Mouse (Mus musculus): Measurements from ENCODE around the gene Caskin1. TPM values are rescaled to one million over a fixed set of nuclear protein-coding genes. Genes with fewer than 3 reads are reported as not detected.
A peak's percentile ranks its signal among the peaks of the same experiment; 100 is the strongest.

Caskin1 gene
- polyA plus RNA-seq, 1 experiment from 2014 or later: 1.5 TPM

DNA sequence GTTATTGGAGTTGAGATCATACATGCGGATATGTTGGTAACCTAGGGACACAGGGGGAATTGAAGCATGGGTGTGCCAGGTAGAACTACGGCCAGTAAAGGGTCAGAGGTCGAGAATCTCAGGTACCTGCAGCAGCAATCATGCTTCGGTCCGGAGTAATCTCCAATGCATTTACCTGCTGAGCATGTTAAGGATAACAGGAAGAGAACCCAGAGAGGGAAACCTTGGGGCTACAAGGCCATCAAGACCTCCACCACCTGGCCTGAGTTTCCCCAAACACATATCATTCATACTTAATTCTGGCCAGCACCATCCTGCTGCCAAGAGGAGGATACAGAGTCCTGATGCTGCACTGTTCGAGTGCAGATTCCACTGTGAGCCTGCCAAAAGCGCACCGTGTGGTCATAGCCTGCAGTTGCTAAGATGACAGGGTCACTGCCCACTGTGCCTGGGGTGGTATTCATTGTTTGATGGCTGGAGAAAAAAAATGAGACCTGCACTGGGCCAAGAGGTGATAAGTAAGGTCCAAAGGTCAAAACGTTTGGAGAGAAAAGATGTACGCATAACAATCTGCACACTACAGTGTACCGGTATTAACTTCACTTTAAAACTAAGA lies 10.3 kb upstream of the Caskin1 start:
- peaks cover 30% of the 10 kb centered on the region for H3K4me1 ChIP-seq (ENCODE audit: insufficient read depth, low read length)
- no peaks in the 10 kb centered on the region for H3K27me3 ChIP-seq (ENCODE audit: insufficient read depth, low read length)
- H3K9me3 ChIP-seq (ENCODE audit: low read length): no peaks in the 10 kb centered on the region
- peaks cover 29% of the 10 kb centered on the region; the same call in 1 of the 2 replicates for H3K36me3 ChIP-seq (ENCODE audit: insufficient read depth, low read length)
- peak overlapping the region; percentile 79 for H3K4me3 ChIP-seq (ENCODE audit: low read length)
- ATAC-seq (ENCODE audit: low FRiP score, low TSS enrichment): peak; percentile 35
- H3K27ac ChIP-seq (ENCODE audit: low read length): no peak overlapping the region
- WGBS: 47% methylated on average over 11 of the region's 11 CpGs
- H3K4me2 ChIP-seq (replicated peaks; ENCODE audit: low read depth, low read length): peak overlapping the region; percentile 62
- H3K9ac ChIP-seq (replicated peaks; ENCODE audit: low read length): peak overlapping the region; percentile 89

DNA sequence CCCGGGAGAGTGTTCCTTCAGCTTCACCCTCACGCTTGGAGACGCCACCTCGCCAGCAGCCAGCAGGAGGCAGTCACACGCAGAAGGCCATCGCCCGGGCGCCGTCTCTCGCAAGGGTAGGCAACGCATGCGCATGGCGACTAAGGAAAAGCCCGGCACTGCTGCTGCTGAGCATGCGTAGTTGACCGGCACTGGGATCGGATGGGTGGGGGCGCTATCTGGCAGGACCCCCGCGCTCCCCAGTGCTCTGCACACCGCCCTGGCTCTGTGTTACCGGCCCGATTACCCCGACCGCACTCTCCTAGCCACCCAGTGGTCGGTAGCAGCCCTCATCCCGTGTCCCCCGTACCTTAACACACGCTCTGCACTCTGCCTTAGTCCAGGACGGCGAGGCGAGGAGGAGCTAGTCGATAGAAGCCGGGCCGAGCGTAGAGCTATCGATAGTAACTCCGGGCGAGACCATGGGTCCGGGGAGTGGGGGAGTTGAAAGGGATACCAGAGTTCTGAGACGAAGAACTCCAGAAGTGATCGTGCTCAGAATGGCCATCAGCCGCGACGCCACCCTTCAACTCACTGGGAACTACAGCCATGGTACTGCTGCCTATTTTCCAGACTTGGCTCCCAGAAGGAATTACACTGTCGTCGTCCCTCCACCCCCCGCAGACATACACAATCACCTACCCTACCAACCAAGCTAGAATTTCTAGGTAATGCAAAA lies 9.6 kb upstream of the Caskin1 start, which contains the start of gene Mlst8:
Gene Mlst8, minus strand, starts transcription at position 416 of the 718 bp plus-strand sequence.
- H3K36me3 ChIP-seq (ENCODE audit: insufficient read depth, low read length): peaks cover 28% of the 10 kb centered on the region; the same call in 1 of the 2 replicates
- WGBS: under 1% methylated on average over 48 of the region's 48 CpGs
- peak; percentile 92 for ATAC-seq (ENCODE audit: low FRiP score, low TSS enrichment)
- H3K9ac ChIP-seq (replicated peaks; ENCODE audit: low read length): peak within 1 kb of the TSS; percentile 89
- peaks cover 23% of the 10 kb centered on the region for H3K4me1 ChIP-seq (ENCODE audit: insufficient read depth, low read length)
- H3K9me3 ChIP-seq (ENCODE audit: low read length): no peaks in the 10 kb centered on the region
- H3K4me2 ChIP-seq (replicated peaks; ENCODE audit: low read depth, low read length): peak within 1 kb of the TSS; percentile 62
- peak within 1 kb of the TSS; percentile 97 for H3K27ac ChIP-seq (ENCODE audit: low read length)
- peak within 1 kb of the TSS; percentile 79 for H3K4me3 ChIP-seq (ENCODE audit: low read length)
- H3K27me3 ChIP-seq (ENCODE audit: insufficient read depth, low read length): no peaks in the 10 kb centered on the region

DNA sequence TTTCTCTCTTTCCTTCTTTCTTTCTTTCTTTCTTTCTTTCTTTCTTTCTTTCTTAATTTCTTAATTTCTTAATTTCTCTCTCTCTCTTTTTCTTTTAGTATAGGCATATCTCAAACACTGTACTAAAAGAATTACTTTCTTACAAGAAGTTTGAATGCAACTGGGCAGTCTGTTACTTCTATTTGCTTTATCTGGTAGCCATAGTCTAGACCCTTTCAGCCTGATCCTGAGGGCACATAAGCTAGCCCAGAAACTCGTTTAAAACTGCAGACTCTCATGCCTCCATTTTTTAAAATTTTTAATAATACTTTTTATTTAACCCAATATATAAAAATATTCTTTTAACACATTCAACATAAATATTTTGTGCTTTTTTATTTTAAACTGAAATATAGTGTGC lies 9.0 kb upstream of the Caskin1 start:
- Histone ChIP-seq H3K9ac (replicated peaks; ENCODE audit: low read length) (0 out of 2 replicates have a peak overlapping the region, but pooled peaks have one; percentile 50), H3K4me3 (ENCODE audit: low read length) (peak overlapping the region; percentile 79), H3K36me3 (ENCODE audit: insufficient read depth, low read length) (peaks cover 24% of the 10 kb centered on the region; the same call in 1 of the 2 replicates), H3K27ac (ENCODE audit: low read length) (peak overlapping the region; percentile 57; the same call in 1 of the 2 replicates), H3K27me3 (ENCODE audit: insufficient read depth, low read length) (no peaks in the 10 kb centered on the region), H3K4me1 (ENCODE audit: insufficient read depth, low read length) (peaks cover 17% of the 10 kb centered on the region), H3K4me2 (replicated peaks; ENCODE audit: low read depth, low read length) (peak overlapping the region; percentile 55), H3K9me3 (ENCODE audit: low read length) (no peaks in the 10 kb centered on the region)
- no peak for ATAC-seq (ENCODE audit: low FRiP score, low TSS enrichment)
- 29% methylated on average over 1 of the region's 1 CpGs for WGBS

DNA sequence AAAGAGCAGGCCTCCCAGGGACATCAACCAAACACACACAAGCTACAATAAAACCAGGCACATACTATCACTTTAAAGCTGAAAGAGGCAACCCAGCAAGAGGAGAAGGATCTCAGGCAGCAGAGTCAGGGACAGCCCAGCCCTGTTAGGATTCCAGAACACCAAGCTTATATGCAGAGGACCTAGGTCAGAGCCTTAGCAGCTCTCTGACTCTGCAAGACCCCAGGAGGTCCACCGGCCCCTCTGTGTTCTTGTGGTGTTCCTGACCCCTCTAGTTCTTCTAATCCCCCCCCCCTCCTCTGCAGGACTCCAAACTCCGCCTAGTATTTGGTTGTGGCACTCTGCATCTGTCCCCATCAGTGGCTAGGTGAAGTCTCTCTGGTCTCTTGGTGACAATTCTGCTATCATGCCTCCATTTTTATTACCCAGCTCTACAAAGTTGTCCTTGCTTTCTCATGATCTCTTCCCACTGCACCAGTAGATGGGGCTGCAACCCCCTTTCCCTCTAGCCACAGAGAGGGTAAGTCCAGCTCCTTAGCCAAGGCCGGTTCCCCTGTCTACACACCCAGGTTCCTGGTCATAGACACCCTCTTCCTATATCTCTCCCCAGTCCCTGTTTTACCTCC lies 8.1 kb upstream of the Caskin1 start:
- no peak for ATAC-seq (ENCODE audit: low FRiP score, low TSS enrichment)
- 63% methylated on average over 3 of the region's 3 CpGs for WGBS
- peaks cover 15% of the 10 kb centered on the region for H3K4me1 ChIP-seq (ENCODE audit: insufficient read depth, low read length)
- no peaks in the 10 kb centered on the region for H3K9me3 ChIP-seq (ENCODE audit: low read length)
- H3K27ac ChIP-seq (ENCODE audit: low read length): no peak overlapping the region
- no peak overlapping the region for H3K4me2 ChIP-seq (replicated peaks; ENCODE audit: low read depth, low read length)
- H3K4me3 ChIP-seq (ENCODE audit: low read length): no peak overlapping the region
- H3K27me3 ChIP-seq (ENCODE audit: insufficient read depth, low read length): no peaks in the 10 kb centered on the region
- peaks cover 15% of the 10 kb centered on the region; the same call in 1 of the 2 replicates for H3K36me3 ChIP-seq (ENCODE audit: insufficient read depth, low read length)
- H3K9ac ChIP-seq (replicated peaks; ENCODE audit: low read length): no peak overlapping the region

DNA sequence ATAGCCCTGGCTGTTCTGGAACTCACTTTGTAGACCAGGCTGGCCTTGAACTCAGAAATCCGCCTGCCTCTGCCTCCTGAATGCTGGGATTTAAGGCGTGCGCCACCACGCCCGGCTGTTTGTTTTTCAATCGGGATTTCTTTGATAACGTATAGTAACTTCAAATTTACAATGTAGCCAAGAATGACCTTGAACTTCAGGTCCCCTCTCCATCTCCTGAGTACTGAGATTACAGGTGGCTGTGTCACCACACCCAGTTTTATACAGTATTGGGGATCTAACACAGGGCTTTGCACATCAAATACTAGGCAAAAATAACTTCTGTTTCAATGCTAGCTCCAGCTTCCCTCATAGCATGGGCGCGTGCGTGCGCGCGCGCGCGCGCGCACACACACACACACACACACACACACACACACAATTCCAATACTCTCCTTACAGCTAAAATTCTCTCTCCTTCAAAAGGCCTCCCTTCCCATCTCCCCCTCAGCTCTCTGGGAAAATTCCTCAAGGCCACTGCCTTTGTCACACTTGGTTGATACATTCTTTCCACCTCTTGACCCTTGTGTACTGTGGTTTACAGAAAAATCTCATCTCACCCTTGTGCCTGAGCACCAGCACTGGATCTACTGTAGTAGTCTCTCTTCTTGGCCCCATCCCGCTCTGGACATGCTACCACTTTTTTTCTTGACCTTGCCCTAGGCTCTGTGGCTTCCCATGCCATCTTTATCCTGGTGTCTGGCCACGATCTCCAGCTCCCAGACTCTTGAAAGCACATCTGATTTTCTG lies 7.2 kb upstream of the Caskin1 start:
- no peak overlapping the region for H3K4me2 ChIP-seq (replicated peaks; ENCODE audit: low read depth, low read length)
- H3K9me3 ChIP-seq (ENCODE audit: low read length): no peaks in the 10 kb centered on the region
- no peak overlapping the region for H3K9ac ChIP-seq (replicated peaks; ENCODE audit: low read length)
- no peak overlapping the region for H3K4me3 ChIP-seq (ENCODE audit: low read length)
- no peaks in the 10 kb centered on the region for H3K27me3 ChIP-seq (ENCODE audit: insufficient read depth, low read length)
- WGBS: 91% methylated on average over 20 of the region's 20 CpGs
- H3K27ac ChIP-seq (ENCODE audit: low read length): no peak overlapping the region
- no peak for ATAC-seq (ENCODE audit: low FRiP score, low TSS enrichment)
- H3K4me1 ChIP-seq (ENCODE audit: insufficient read depth, low read length): peaks cover 15% of the 10 kb centered on the region
- peaks cover 6% of the 10 kb centered on the region; the same call in 1 of the 2 replicates for H3K36me3 ChIP-seq (ENCODE audit: insufficient read depth, low read length)

DNA sequence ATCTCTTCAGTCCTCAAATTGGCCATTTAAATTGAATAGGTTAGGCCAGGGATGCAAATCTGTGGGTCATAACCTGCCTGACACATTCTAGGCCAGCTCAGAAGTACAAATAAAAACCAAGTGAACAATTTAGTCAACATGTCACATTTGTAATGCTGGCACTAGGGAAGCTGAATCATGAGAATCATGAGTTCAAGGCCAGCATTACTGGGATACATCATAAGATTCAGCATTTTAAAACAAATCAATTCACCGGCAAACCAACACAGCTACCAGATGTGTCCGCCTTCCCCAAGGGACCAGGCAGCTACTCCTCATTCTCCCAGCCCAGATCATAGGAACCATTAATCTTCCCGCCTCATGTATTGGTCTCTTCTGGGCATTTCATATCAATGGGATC lies 4.9 kb upstream of the Caskin1 start:
- 91% methylated on average over 3 of the region's 3 CpGs for WGBS
- H3K27ac ChIP-seq (ENCODE audit: low read length): no peak overlapping the region

DNA sequence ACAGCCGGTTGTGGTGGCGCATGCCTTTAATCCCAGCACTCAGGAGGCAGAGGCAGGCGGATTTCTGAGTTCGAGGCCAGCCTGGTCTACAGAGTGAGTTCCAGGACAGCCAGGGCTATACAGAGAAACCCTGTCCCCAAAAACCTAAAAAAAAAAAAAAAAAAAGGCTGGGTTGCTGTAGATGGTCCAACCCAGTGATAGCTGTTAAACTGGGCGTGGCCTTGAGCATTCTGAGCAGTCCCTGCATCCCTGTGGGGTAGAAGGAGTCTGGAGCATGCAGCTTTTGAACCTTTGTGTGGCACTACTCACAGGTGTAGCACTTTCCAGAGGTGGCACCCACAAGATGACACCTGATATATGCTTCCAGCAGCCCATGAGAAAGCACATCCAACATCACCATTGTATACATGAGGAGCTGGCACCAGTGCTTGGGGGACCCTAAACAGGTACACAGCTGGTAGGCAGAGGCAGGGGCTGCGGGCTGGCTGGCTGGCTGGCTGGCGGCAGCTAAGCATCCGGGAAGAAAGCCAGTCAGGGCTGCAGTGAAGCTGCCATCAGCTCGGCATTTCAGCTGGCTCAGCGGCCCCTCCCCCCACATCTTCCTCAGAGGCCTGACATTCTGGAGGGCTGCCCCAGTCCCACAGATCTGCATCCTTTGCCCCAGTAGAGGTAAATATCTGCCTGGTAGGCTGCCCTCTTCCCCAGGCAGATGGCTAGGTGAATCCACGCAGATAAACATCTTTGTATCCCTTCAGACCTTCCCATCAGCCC lies 3.1 kb upstream of the Caskin1 start:
- peaks cover 8% of the 10 kb centered on the region for H3K4me1 ChIP-seq (ENCODE audit: insufficient read depth, low read length)
- H3K9me3 ChIP-seq (ENCODE audit: low read length): no peaks in the 10 kb centered on the region
- 46% methylated on average over 11 of the region's 11 CpGs for WGBS
- no peak for ATAC-seq (ENCODE audit: low FRiP score, low TSS enrichment)
- H3K9ac ChIP-seq (replicated peaks; ENCODE audit: low read length): no peak overlapping the region; the same call in 1 of the 2 replicates
- no peak overlapping the region for H3K27ac ChIP-seq (ENCODE audit: low read length)
- H3K4me2 ChIP-seq (replicated peaks; ENCODE audit: low read depth, low read length): no peak overlapping the region
- no peak overlapping the region for H3K4me3 ChIP-seq (ENCODE audit: low read length)
- H3K36me3 ChIP-seq (ENCODE audit: insufficient read depth, low read length): no peaks in the 10 kb centered on the region
- peaks cover 23% of the 10 kb centered on the region for H3K27me3 ChIP-seq (ENCODE audit: insufficient read depth, low read length)

More for the DNA sequence above, 4.9 kb upstream of the Caskin1 start:
- no peak for ATAC-seq (ENCODE audit: low FRiP score, low TSS enrichment)
- H3K9me3 ChIP-seq (ENCODE audit: low read length): no peaks in the 10 kb centered on the region
- H3K4me2 ChIP-seq (replicated peaks; ENCODE audit: low read depth, low read length): no peak overlapping the region
- H3K36me3 ChIP-seq (ENCODE audit: insufficient read depth, low read length): no peaks in the 10 kb centered on the region
- H3K9ac ChIP-seq (replicated peaks; ENCODE audit: low read length): no peak overlapping the region
- H3K4me3 ChIP-seq (ENCODE audit: low read length): no peak overlapping the region
- H3K4me1 ChIP-seq (ENCODE audit: insufficient read depth, low read length): peaks cover 4% of the 10 kb centered on the region
- peaks cover 12% of the 10 kb centered on the region for H3K27me3 ChIP-seq (ENCODE audit: insufficient read depth, low read length)

DNA sequence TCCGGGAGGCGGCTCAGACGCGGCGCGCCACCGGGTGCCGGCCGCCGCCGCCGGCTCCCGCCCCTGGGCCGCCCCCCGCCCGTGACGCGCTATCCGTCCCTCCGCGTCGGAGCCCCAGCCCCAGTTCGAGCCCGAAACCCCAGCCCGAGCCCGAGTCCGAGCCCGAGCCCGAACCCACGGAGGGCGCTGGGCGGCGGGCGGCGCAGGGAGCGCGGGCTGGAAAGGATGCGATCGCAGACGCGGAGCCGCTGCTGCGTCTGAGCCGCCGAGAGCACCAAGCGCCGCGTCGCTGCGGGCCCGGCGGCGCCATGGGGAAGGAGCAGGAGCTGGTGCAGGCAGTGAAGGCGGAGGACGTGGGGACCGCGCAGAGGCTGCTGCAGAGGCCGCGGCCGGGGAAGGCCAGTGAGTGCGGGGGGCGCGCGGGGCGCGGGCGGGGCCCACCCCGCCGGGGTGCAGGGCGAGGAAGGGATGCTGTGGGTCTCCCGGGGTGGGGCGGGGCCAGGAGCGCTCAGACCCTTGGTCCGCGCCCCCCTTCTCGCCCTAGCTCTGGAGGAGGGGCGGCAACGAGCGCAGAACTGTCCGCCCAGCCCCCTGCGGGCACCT lies 362 bp downstream of the Caskin1 start:
- Histone ChIP-seq H3K4me1 (ENCODE audit: insufficient read depth, low read length) (peaks cover 8% of the 10 kb centered on the region), H3K36me3 (ENCODE audit: insufficient read depth, low read length) (no peaks in the 10 kb centered on the region), H3K4me3 (ENCODE audit: low read length) (peak overlapping the region; percentile 71), H3K27ac (ENCODE audit: low read length) (no peak overlapping the region), H3K27me3 (ENCODE audit: insufficient read depth, low read length) (peaks cover 24% of the 10 kb centered on the region), H3K9me3 (ENCODE audit: low read length) (no peaks in the 10 kb centered on the region), H3K9ac (replicated peaks; ENCODE audit: low read length) (peak overlapping the region; percentile 80), H3K4me2 (replicated peaks; ENCODE audit: low read depth, low read length) (peak overlapping the region; percentile 98)
- peak; percentile 74 for ATAC-seq (ENCODE audit: low FRiP score, low TSS enrichment)
- under 1% methylated on average over 61 of the region's 81 CpGs for WGBS

Measured in kidney, embryonic 16.5 days (tissue).